Mouse (Mus musculus) ES-E14 (cell line): ENCODE results near the gene Slc16a6. TPM values are rescaled to one million over a fixed set of nuclear protein-coding genes. Genes with fewer than 3 reads are reported as not detected.

Source experiments
- DNase-seq: peaks from one replicate; pipeline ENCODE4 v3.0.0-alpha.2; 2013; ENCODE audit warnings: low read depth, low spot score
- H3K27ac ChIP-seq: 2 replicates; pipeline ENCODE4 v1.5.1; 2012; ENCODE audit warnings: low read depth, mild to moderate bottlenecking, low read length, moderate library complexity, mixed read lengths; ENCODE audit not compliant: poor library complexity, insufficient read depth, severe bottlenecking
- H3K36me3 ChIP-seq: 2 replicates; pipeline ENCODE4 v1.6.1; 2012; ENCODE audit warnings: mild to moderate bottlenecking, low read length, moderate library complexity, mixed read lengths; ENCODE audit not compliant: control insufficient read depth, poor library complexity, insufficient read depth, severe bottlenecking
- H3K4me1 ChIP-seq, 2 experiments: fragments of 150-350 bp in 1 of 2; sonication (generic) in 1 of 2; 2 replicates each; pipeline ENCODE4 v1.6.1; 2012; ENCODE audit warnings: low read length in 2 of 2, mild to moderate bottlenecking in 1 of 2, mixed read lengths in 1 of 2; ENCODE audit not compliant: control insufficient read depth in 2 of 2, insufficient read depth in 2 of 2, poor library complexity in 1 of 2
- H3K4me3 ChIP-seq, 2 experiments: fragments of 150-350 bp in 1 of 2; sonication (generic) in 1 of 2; 2 replicates each; pipeline ENCODE4 v1.5.1; 2012; ENCODE audit warnings: low read length in 2 of 2, low read depth in 1 of 2, mild to moderate bottlenecking in 1 of 2, mixed read lengths in 1 of 2; ENCODE audit not compliant: insufficient read depth in 1 of 2, poor library complexity in 1 of 2, severe bottlenecking in 1 of 2
- H3K9ac ChIP-seq: 2 replicates; pipeline ENCODE4 v1.6.1; 2012; ENCODE audit warnings: low read depth, mild to moderate bottlenecking, low read length, mixed read lengths; ENCODE audit not compliant: poor library complexity, insufficient read depth, severe bottlenecking
- H3K9me3 ChIP-seq: fragments of 150-350 bp; sonication (generic); 2 replicates; pipeline ENCODE4 v1.6.1; 2012; ENCODE audit warnings: low read depth, mild to moderate bottlenecking, low read length; ENCODE audit not compliant: control insufficient read depth, insufficient read depth
- CHD2 ChIP-seq: IDR thresholded peaks from 2 replicates; pipeline ENCODE4 v1.6.1; 2014; ENCODE audit warnings: mild to moderate bottlenecking, low read depth, low read length, inconsistent platforms
- HCFC1 ChIP-seq: IDR thresholded peaks from 2 replicates; pipeline ENCODE4 v1.6.1; 2012; ENCODE audit warnings: low read length, inconsistent platforms, borderline replicate concordance; ENCODE audit not compliant: insufficient read depth
- MAFK ChIP-seq: IDR thresholded peaks from 2 replicates; pipeline ENCODE4 v1.6.1; 2014; ENCODE audit warnings: mild to moderate bottlenecking, low read depth, low read length, inconsistent platforms; ENCODE audit not compliant: insufficient read depth
- ZC3H11A ChIP-seq: IDR thresholded peaks from 2 replicates; pipeline ENCODE4 v1.6.1; 2012; ENCODE audit warnings: low read depth, mild to moderate bottlenecking, inconsistent platforms, low read length, borderline replicate concordance
- ZNF384 ChIP-seq: IDR thresholded peaks from 2 replicates; pipeline ENCODE4 v1.6.1; 2012; ENCODE audit warnings: low read depth, low read length, inconsistent platforms
- in situ Hi-C, 2 experiments: fragments of 600-800 bp; cut with MboI; formaldehyde crosslinking; loops; one replicate each; pipeline ENCODE4 v1.15.1; 2025; ENCODE audit warnings: low sequenced_read_pairs in 2 of 2, inconsistent platforms in 1 of 2; ENCODE audit not compliant: unreplicated experiment in 2 of 2
- total RNA-seq: library from RNA; depleted of rRNA; stranded (reverse); fragments of 300-350 nt; gene quantifications from 2 replicates; pipeline ENCODE4 v1.2.3, GENCODE M21; 2012

The Slc16a6 gene
- total RNA-seq, 1 experiment, result 26.8 TPM

DNA sequence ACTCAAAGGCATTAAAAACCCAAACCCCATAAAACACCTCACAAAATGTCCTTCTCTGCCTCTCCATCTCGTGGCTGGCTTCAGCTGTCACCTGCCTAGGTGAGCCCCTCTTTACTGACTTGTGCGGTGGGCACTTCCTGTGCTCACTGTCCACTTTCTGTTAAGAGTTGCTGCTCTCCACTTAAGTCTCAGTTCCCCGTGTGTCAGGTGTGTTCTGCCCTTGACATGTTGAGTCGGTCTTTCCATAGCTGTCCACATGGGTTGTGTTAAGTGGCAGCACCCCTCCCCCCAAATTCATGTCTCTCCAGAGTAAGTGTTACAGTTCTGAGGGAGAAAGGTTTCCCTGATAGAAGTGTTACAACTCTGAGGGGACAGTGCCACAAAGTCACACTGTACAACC, 18.4 kb upstream of the Slc16a6 start:
- Histone ChIP-seq H3K4me3 (no peak overlapping the region), H3K27ac (no peak overlapping the region), H3K9me3 (no peaks in the 10 kb centered on the region), H3K4me1 (no peaks in the 10 kb centered on the region), H3K36me3 (no peaks in the 10 kb centered on the region), H3K9ac (no peak overlapping the region)
- TF ChIP-seq CHD2, result no peak
- no peak for TF ChIP-seq ZC3H11A
- TF ChIP-seq ZNF384, result no peak
- no peak for TF ChIP-seq HCFC1
- no peak for TF ChIP-seq MAFK
- DNase-seq, result no peak
- in situ Hi-C loops, result no loop called here

GRCm38 (mm10) chr11:109489763-109490162, 16.4 kb upstream of the Slc16a6 start:
- Histone ChIP-seq H3K4me1 (no peaks in the 10 kb centered on the region), H3K36me3 (no peaks in the 10 kb centered on the region), H3K4me3 (no peak overlapping the region), H3K9me3 (no peaks in the 10 kb centered on the region), H3K9ac (no peak overlapping the region), H3K27ac (no peak overlapping the region)
- TF ChIP-seq MAFK (no peak), CHD2 (no peak), ZNF384 (no peak), ZC3H11A (no peak), HCFC1 (no peak)
- DNase-seq, result no peak
- in situ Hi-C loops, result no loop called here

- H3K9ac ChIP-seq, result no peak overlapping the region
- H3K4me1 ChIP-seq, result no peaks in the 10 kb centered on the region
- H3K4me3 ChIP-seq, result no peak overlapping the region
- in situ Hi-C loops, result no loop called here
- TF ChIP-seq ZC3H11A, result no peak
- no peak for TF ChIP-seq MAFK
- H3K9me3 ChIP-seq, result no peaks in the 10 kb centered on the region
- no peak overlapping the region for H3K27ac ChIP-seq
- H3K36me3 ChIP-seq, result no peaks in the 10 kb centered on the region
- no peak for DNase-seq
Observed at GRCm38 (mm10) chr11:109487991-109488684, 14.7 kb upstream of the Slc16a6 start.

DNA sequence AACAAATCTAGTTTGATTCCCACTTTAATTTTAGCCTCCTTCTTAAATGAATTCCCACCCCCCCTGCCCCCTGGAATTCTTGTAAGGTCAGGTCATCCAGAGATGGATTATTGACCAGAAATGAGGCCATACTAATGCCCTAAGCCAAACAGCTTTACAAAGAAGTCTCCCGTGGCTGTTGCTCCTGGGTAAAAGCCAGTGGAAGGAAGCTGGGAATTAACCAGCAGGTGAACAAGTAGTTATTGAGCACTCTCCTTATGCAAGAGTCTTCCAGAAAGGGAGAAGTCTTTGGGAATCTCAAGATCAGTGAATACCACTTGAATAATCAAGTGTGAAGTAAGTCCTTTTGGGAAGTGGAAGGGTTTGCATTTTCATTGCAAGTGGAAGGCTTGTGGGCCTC, 13.7 kb upstream of the Slc16a6 start:
- DNase-seq, result no peak
- Histone ChIP-seq H3K9me3 (no peaks in the 10 kb centered on the region), H3K4me1 (no peaks in the 10 kb centered on the region), H3K9ac (no peak overlapping the region), H3K4me3 (no peak overlapping the region), H3K27ac (no peak overlapping the region), H3K36me3 (no peaks in the 10 kb centered on the region)
- in situ Hi-C loops, result no loop called here
- TF ChIP-seq MAFK (no peak), HCFC1 (no peak), ZC3H11A (no peak), CHD2 (no peak), ZNF384 (no peak)

DNA sequence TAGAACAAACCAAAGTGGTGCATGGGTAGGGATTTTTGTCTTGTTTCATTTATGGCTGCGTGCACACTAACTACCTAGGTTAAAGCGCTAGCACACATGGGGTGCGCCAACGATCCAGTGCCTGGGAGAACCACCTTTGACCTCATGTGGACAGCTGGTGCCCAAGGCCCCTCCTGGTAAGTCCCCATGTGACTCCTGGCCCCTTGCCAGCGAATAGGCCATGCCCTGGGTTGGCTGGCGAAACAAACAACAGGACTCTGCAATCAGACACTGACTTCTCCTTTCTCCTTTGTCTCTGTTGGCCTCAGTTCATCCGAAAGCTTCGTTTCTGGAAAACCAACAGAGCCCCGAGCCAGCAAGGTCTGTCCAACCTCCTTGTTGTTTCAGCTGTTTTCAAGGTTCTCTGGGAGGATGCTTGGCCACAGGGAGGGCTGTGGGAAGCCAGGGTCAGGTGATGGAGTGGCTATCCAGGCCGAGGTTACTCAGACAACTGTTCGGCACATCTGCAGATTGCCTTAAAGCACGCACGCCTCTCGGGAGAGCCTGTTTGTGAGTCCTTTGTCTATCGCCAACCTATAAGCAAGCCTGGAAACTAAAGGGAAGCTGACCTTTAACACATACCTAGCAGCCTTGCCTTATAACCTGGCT, 12.1 kb upstream of the Slc16a6 start:
- Histone ChIP-seq H3K4me1 (no peaks in the 10 kb centered on the region), H3K27ac (no peak overlapping the region), H3K36me3 (no peaks in the 10 kb centered on the region), H3K9me3 (no peaks in the 10 kb centered on the region), H3K4me3 (no peak overlapping the region), H3K9ac (no peak overlapping the region)
- in situ Hi-C loops, result no loop called here
- no peak for DNase-seq
- TF ChIP-seq ZNF384 (no peak), HCFC1 (no peak), MAFK (no peak), ZC3H11A (no peak)
